ENCODE assay signal across 18 mouse cellular contexts in the genomic region with DNA sequence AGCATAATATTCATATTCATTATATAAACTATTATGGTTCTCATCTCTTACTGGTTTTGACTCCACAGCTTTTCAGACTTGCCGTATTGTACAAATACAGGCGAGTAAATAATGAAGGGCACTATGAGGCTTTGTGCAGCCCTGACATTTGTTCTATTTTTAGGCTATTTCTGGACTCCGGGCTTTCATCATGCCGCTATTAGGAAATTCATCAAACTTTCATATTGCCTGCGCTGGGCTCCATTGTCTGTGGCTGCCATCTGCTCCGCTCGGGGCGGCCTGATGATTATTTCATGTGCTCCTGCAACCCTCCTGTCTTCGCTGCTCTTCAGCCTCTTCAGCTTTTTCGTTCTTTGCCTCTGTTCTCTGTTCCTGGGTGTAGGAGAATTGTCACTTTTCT. TPM values are rescaled to one million over a fixed set of nuclear protein-coding genes. Genes with fewer than 3 reads are reported as not detected.
"Had no signal": no experiment of that assay in that cellular context is flagged by ENCODE, and none has a peak within 500 bp of the region (broad histone marks: within the 10 kb centered on the region; RNA-seq: fewer than 3 reads in every experiment).

No protein-coding gene starts in this region.

- H3K27ac ChIP-seq: limb, embryonic 15.5 days; liver, embryonic 14.5 days; neural tube, embryonic 12.5 days had no signal

- H3K4me3 ChIP-seq: limb, embryonic 15.5 days; neural tube, embryonic 12.5 days had no signal

- ATAC-seq: inflammation-experienced regulatory T-cells, adult 6 months; intestine, postnatal 0 days had no signal

- H3K36me3 ChIP-seq: limb, embryonic 15.5 days; neural tube, embryonic 12.5 days had no signal

- H3K4me2 ChIP-seq: limb, embryonic 15.5 days; neural tube, embryonic 12.5 days had no signal

- H3K9ac ChIP-seq: limb, embryonic 15.5 days; liver, embryonic 14.5 days; neural tube, embryonic 12.5 days had no signal

- H3K27me3 ChIP-seq: limb, embryonic 15.5 days; neural tube, embryonic 12.5 days had no signal

- DNase-seq: kidney, adult 8-10 months; kidney, postnatal 25 days; lung, adult 18-20 months; lung, postnatal 36 days; right cerebral cortex, adult 18-20 months; right cerebral cortex, postnatal 25 days; thymus, adult 18-20 months; thymus, postnatal 14 days had no signal

- H3K4me1 ChIP-seq: limb, embryonic 15.5 days; neural tube, embryonic 12.5 days had no signal

- H3K9me3 ChIP-seq: limb, embryonic 15.5 days; neural tube, embryonic 12.5 days had no signal

RNA-seq across cellular contexts. Expression of a gene that starts 50.4 kb away (rescaled TPM):
- total RNA-seq: left cerebral cortex, adult 8-10 months; left cerebral cortex, postnatal 25 days; megakaryocyte progenitor cell, adult 5-6 weeks; monocyte, adult 5-6 weeks; neutrophil, adult 5-6 weeks had no signal
- polyA plus RNA-seq: inflammation-experienced regulatory T-cells, adult 6 months; liver, embryonic 14.5 days had no signal
